Mouse (Mus musculus) ES-E14 (cell line): ENCODE measurements around the gene Marveld1.

Source experiments
- HCFC1 ChIP-seq: IDR thresholded peaks from 2 replicates; pipeline ENCODE4 v1.6.1; 2012; ENCODE audit warnings: low read length, inconsistent platforms, borderline replicate concordance; ENCODE audit not compliant: insufficient read depth
- MAFK ChIP-seq: IDR thresholded peaks from 2 replicates; pipeline ENCODE4 v1.6.1; 2014; ENCODE audit warnings: mild to moderate bottlenecking, low read depth, low read length, inconsistent platforms; ENCODE audit not compliant: insufficient read depth
- ZNF384 ChIP-seq: IDR thresholded peaks from 2 replicates; pipeline ENCODE4 v1.6.1; 2012; ENCODE audit warnings: low read depth, low read length, inconsistent platforms

DNA sequence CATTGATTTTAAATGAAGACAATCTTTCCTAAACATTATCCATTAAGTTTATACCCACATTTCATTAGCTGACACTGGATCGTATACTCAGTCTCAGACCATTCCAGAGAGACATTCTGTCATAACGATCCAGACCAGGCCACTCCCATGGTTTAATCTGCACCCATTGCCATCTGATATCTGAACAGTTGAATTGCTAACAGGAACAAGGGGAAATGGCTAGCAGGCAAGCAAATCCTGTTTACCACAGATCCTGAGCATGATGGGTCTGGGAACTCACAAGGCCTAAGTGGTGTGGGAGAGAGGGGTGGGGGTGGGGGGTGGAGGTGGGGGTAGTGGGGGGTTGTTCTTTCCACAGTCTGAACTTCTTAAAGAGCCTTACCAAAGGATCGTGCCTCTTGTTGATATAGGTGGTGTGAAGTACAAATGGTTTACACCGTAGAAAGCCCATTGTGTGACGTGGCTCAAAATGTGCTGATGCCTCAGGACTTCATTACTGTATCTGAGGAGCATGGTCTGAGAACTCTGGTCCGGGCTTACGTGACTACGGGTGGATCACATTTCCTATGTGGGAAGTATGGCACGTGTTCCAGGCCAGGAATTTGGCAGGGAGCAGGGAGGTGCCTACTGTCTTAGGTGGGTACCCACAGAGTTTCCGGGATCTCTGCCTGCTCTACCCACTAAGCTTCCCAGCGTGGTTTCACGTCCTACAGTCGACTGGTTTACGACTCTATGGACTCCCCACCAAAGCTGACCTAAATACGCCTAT, 8.5 kb upstream of the Marveld1 start:
- no peak for TF ChIP-seq HCFC1
- no peak for TF ChIP-seq MAFK
- TF ChIP-seq ZNF384, result no peak
